Mouse (Mus musculus) urinary bladder, postnatal 4 days (tissue): ENCODE measurements around the gene Atp11a.

ENCODE experiments used
- DNase-seq, 2 experiments: peaks; one replicate each; pipeline ENCODE4 v3.0.0; 2021 to 2022; ENCODE audit warnings: low spot score in 2 of 2

The Atp11a gene

GRCm38 (mm10) chr8:12906597-12906996, 149.8 kb downstream of the Atp11a start:
- no peak for DNase-seq

- no peak for DNase-seq
These were observed 150.9 kb downstream of the Atp11a start for GRCm38 (mm10) chr8:12907730-12908129.

GRCm38 (mm10) chr8:12912011-12912410, 155.2 kb downstream of the Atp11a start:
- DNase-seq, result no peak

GRCm38 (mm10) chr8:12915187-12916006, 158.6 kb downstream of the Atp11a start:
- DNase-seq, result no peak

- no peak for DNase-seq
These were observed 159.5 kb downstream of the Atp11a start for GRCm38 (mm10) chr8:12916156-12916900.

- DNase-seq, result no peak
These were observed 160.2 kb downstream of the Atp11a start for GRCm38 (mm10) chr8:12917029-12917428.

- DNase-seq, result no peak
These were observed 161.0 kb downstream of the Atp11a start for GRCm38 (mm10) chr8:12917831-12918230.
